13 mouse cellular contexts compared by ENCODE assay signal in the genomic region with DNA sequence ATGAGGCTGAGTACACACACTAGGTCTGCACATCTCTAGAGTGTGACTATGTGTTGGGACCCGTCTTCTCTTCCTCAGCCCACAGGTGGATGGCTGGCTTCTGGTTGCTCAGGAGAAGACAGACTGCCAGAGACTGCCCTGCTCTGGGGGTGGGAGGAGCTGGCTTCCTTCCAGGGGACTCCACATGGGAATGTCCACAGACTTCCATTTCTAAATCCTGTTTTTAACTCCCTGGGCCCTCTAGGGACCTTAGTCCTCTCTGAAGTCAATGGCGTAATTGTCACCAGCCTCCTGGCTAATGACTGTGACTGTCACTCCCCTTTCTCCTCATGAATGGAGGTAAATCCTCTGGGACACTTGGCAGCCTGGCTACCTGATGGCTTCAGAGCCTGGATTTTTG. TPM values are rescaled to one million over a fixed set of nuclear protein-coding genes. Genes with fewer than 3 reads are reported as not detected.
A peak's percentile ranks its signal among the peaks of the same experiment; 100 is the strongest.
DNase-seq lines count a peak whose midpoint lies in the region; ATAC-seq and TF ChIP-seq lines count a peak whose summit lies in the region.
"Had no signal": no experiment of that assay in that cellular context is flagged by ENCODE, and none has a peak within 500 bp of the region (broad histone marks: within the 10 kb centered on the region; RNA-seq: fewer than 3 reads in every experiment).

No protein-coding gene starts in this region.

- 0 out of 2 replicates have a peak, but pooled peaks cover 6% of the 10 kb centered on the region for H3K9me3 ChIP-seq in hindbrain, embryonic 10.5 days
- H3K9me3 ChIP-seq in hindbrain, embryonic 13.5 days = no peaks in the 10 kb centered on the region
- H3K9me3 ChIP-seq in midbrain, embryonic 13.5 days = no peaks in the 10 kb centered on the region
- no peaks in the 10 kb centered on the region for H3K9me3 ChIP-seq in liver, postnatal 0 days (ENCODE audit: low read length)
- H3K9me3 ChIP-seq: heart, embryonic 13.5 days had no signal

- no peak for TF ChIP-seq EP300 in liver, postnatal 0 days (IDR thresholded peaks at IDR 0.05; ENCODE audit: low read depth)

- H3K4me1 ChIP-seq in hindbrain, embryonic 10.5 days (replicated peaks) = peaks cover 45% of the 10 kb centered on the region
- peaks cover 17% of the 10 kb centered on the region for H3K4me1 ChIP-seq in hindbrain, embryonic 13.5 days (replicated peaks)
- H3K4me1 ChIP-seq in midbrain, embryonic 13.5 days (replicated peaks) = peaks cover 9% of the 10 kb centered on the region; the same call in 1 of the 2 replicates
- peaks cover 9% of the 10 kb centered on the region; the same call in 1 of the 2 replicates for H3K4me1 ChIP-seq in liver, postnatal 0 days (ENCODE audit: insufficient read depth)

- H3K27ac ChIP-seq in hindbrain, embryonic 10.5 days = peak overlapping the region; percentile 60
- no peak overlapping the region for H3K27ac ChIP-seq in hindbrain, embryonic 13.5 days
- H3K27ac ChIP-seq in midbrain, embryonic 13.5 days = no peak overlapping the region
- no peak overlapping the region for H3K27ac ChIP-seq in liver, postnatal 0 days (ENCODE audit: low read depth)
- H3K27ac ChIP-seq: heart, embryonic 13.5 days had no signal

- H3K36me3 ChIP-seq in hindbrain, embryonic 10.5 days = peaks cover 6% of the 10 kb centered on the region; the same call in 1 of the 2 replicates
- H3K36me3 ChIP-seq in hindbrain, embryonic 13.5 days = no peaks in the 10 kb centered on the region
- no peaks in the 10 kb centered on the region for H3K36me3 ChIP-seq in midbrain, embryonic 13.5 days
- no peaks in the 10 kb centered on the region for H3K36me3 ChIP-seq in liver, postnatal 0 days (replicated peaks; ENCODE audit: insufficient read depth, low read length)

- peak; percentile 73 for DNase-seq in adrenal gland, postnatal 10 days
- no peak for DNase-seq in adrenal gland, postnatal 4 days (ENCODE audit: low spot score in 2 of 2)
- DNase-seq in hindbrain, embryonic 10.5 days (ENCODE audit: low spot score) = no peak
- DNase-seq in lung, postnatal 10 days = peak; percentile 50
- no peak for DNase-seq in lung, postnatal 25 days (ENCODE audit: low spot score)
- no peak for DNase-seq in liver, postnatal 0 days
- DNase-seq: cerebellum, adult 9-10 months; right cerebral cortex, postnatal 14 days; thymus, postnatal 36 days had no signal

- no peak overlapping the region for H3K4me2 ChIP-seq in hindbrain, embryonic 13.5 days
- H3K4me2 ChIP-seq in midbrain, embryonic 13.5 days (replicated peaks) = no peak overlapping the region
- H3K4me2 ChIP-seq in liver, postnatal 0 days (ENCODE audit: low read depth, low read length) = no peak overlapping the region
- H3K4me2 ChIP-seq: heart, embryonic 13.5 days had no signal

- 58% methylated on average over 2 of the region's 2 CpGs for WGBS in hindbrain, embryonic 10.5 days
- WGBS in hindbrain, embryonic 13.5 days = 44% methylated on average over 2 of the region's 2 CpGs
- 54% methylated on average over 2 of the region's 2 CpGs for WGBS in midbrain, embryonic 13.5 days
- WGBS in liver, postnatal 0 days (ENCODE audit: insufficient replicate concordance) = 69% methylated on average over 2 of the region's 2 CpGs

- no peaks in the 10 kb centered on the region for H3K27me3 ChIP-seq in hindbrain, embryonic 10.5 days (ENCODE audit: insufficient read depth, poor library complexity, severe bottlenecking)
- H3K27me3 ChIP-seq in hindbrain, embryonic 13.5 days = no peaks in the 10 kb centered on the region
- H3K27me3 ChIP-seq in midbrain, embryonic 13.5 days = no peaks in the 10 kb centered on the region
- H3K27me3 ChIP-seq in liver, postnatal 0 days (ENCODE audit: insufficient read depth, low read length) = no peaks in the 10 kb centered on the region
- H3K27me3 ChIP-seq: heart, embryonic 13.5 days had no signal

- H3K4me3 ChIP-seq in hindbrain, embryonic 10.5 days = no peak overlapping the region
- no peak overlapping the region for H3K4me3 ChIP-seq in hindbrain, embryonic 13.5 days
- H3K4me3 ChIP-seq in midbrain, embryonic 13.5 days (replicated peaks) = no peak overlapping the region
- H3K4me3 ChIP-seq in liver, postnatal 0 days (ENCODE audit: low read depth, low read length) = no peak overlapping the region
- H3K4me3 ChIP-seq: heart, embryonic 13.5 days had no signal

- no peak for ATAC-seq in hindbrain, embryonic 13.5 days (ENCODE audit: low FRiP score)
- ATAC-seq in midbrain, embryonic 13.5 days = peak; percentile 34; the same call in 1 of the 2 replicates
- no peak for ATAC-seq in liver, postnatal 0 days
- ATAC-seq: intestine, postnatal 0 days had no signal

- no peak for TF ChIP-seq CTCF in liver, postnatal 0 days (IDR thresholded peaks at IDR 0.05; ENCODE audit: low read depth)

- no peak overlapping the region for H3K9ac ChIP-seq in hindbrain, embryonic 13.5 days
- no peak overlapping the region for H3K9ac ChIP-seq in midbrain, embryonic 13.5 days (replicated peaks)
- no peak overlapping the region for H3K9ac ChIP-seq in liver, postnatal 0 days (replicated peaks)
- H3K9ac ChIP-seq: heart, embryonic 13.5 days had no signal

RNA-seq across cellular contexts. Expression of gene Itga9, which starts 45.4 kb away (rescaled TPM):
- 10 to 100 TPM; 41.6 to 56.8 TPM for total RNA-seq in adrenal gland, postnatal 10 days (2021)
- 100 to 1,000 TPM in 1 of 2 experiments, 10 to 100 TPM in 1; 97.8 to 111 TPM for total RNA-seq in adrenal gland, postnatal 4 days (2021)
- polyA plus RNA-seq in hindbrain, embryonic 10.5 days (2016; fragmentation: Nextera tagmentation; extraction: Ambion mirVana) = 6.0 and 6.9 TPM in 2 replicates
- polyA plus RNA-seq in hindbrain, embryonic 13.5 days (2015; fragmentation: Nextera tagmentation; extraction: Ambion mirVana) = 1.8 and 2.0 TPM in 2 replicates
- 0.98 and 1.4 TPM in 2 replicates for polyA plus RNA-seq in midbrain, embryonic 13.5 days (2015; fragmentation: Nextera tagmentation; extraction: Ambion mirVana)
- 3.8 and 4.8 TPM in 2 replicates for polyA plus RNA-seq in liver, postnatal 0 days (2015; fragmentation: Nextera tagmentation; extraction: Ambion mirVana)

Comparison
In these comparisons a context has a peak if more than half of its experiments do, and no peak if none do; other contexts are left out.
1. DNase-seq: peak in adrenal gland, postnatal 10 days (single experiment) and lung, postnatal 10 days (single experiment); none in adrenal gland, postnatal 4 days (0 of 2), hindbrain, embryonic 10.5 days (single experiment), lung, postnatal 25 days (single experiment) and liver, postnatal 0 days (single experiment).